Comparison of ENCODE assay signal across 9 mouse cellular contexts in genomic region chrX:71946631-71947030, GRCm38 (mm10). TPM values are rescaled to one million over a fixed set of nuclear protein-coding genes. Genes with fewer than 3 reads are reported as not detected.
A peak's percentile ranks its signal among the peaks of the same experiment; 100 is the strongest.
DNase-seq lines count a peak whose midpoint lies in the region; ATAC-seq and TF ChIP-seq lines count a peak whose summit lies in the region.
"Had no signal": no experiment of that assay in that cellular context is flagged by ENCODE, and none has a peak within 500 bp of the region (broad histone marks: within the 10 kb centered on the region; RNA-seq: fewer than 3 reads in every experiment).

No protein-coding gene starts in this region.

- H3K4me2 ChIP-seq in hindbrain, postnatal 0 days (ENCODE audit: low read depth, low read length), result no peak overlapping the region
- no peak overlapping the region for H3K4me2 ChIP-seq in liver, postnatal 0 days (ENCODE audit: low read depth, low read length)

- TF ChIP-seq CTCF in hindbrain, postnatal 0 days (IDR thresholded peaks at IDR 0.05; ENCODE audit: low read depth), result peak; percentile 68
- TF ChIP-seq CTCF in liver, postnatal 0 days (IDR thresholded peaks at IDR 0.05; ENCODE audit: low read depth), result peak; percentile 72

- H3K27me3 ChIP-seq in hindbrain, postnatal 0 days (ENCODE audit: insufficient read depth, low read length), result no peaks in the 10 kb centered on the region
- peaks cover 3% of the 10 kb centered on the region; the same call in 1 of the 2 replicates for H3K27me3 ChIP-seq in liver, postnatal 0 days (ENCODE audit: insufficient read depth, low read length)

- no peak overlapping the region for H3K4me3 ChIP-seq in hindbrain, postnatal 0 days (ENCODE audit: low read length)
- no peak overlapping the region for H3K4me3 ChIP-seq in liver, postnatal 0 days (ENCODE audit: low read depth, low read length)

- ATAC-seq in frontal cortex, adult (ENCODE audit: low TSS enrichment), result peak; percentile 64; the same call in 1 of the 2 replicates
- no peak for ATAC-seq in hindbrain, postnatal 0 days
- ATAC-seq in liver, postnatal 0 days, result no peak

- no peaks in the 10 kb centered on the region for H3K36me3 ChIP-seq in hindbrain, postnatal 0 days (ENCODE audit: insufficient read depth, low read length)
- no peaks in the 10 kb centered on the region for H3K36me3 ChIP-seq in liver, postnatal 0 days (replicated peaks; ENCODE audit: insufficient read depth, low read length)

- no peak overlapping the region for H3K27ac ChIP-seq in hindbrain, postnatal 0 days
- no peak overlapping the region for H3K27ac ChIP-seq in liver, postnatal 0 days (ENCODE audit: low read depth)

- 22% methylated on average over 3 of the region's 3 CpGs for WGBS in hindbrain, postnatal 0 days
- WGBS in liver, postnatal 0 days (ENCODE audit: insufficient replicate concordance), result 18% methylated on average over 3 of the region's 3 CpGs

- no peak overlapping the region for H3K9ac ChIP-seq in hindbrain, postnatal 0 days (replicated peaks; ENCODE audit: low read length)
- no peak overlapping the region for H3K9ac ChIP-seq in liver, postnatal 0 days (replicated peaks)

- no peak for DNase-seq in frontal cortex, postnatal 10 days (ENCODE audit: low spot score in 2 of 2)
- DNase-seq in urinary bladder, postnatal 25 days (ENCODE audit: low spot score), result peak; percentile 36
- no peak for DNase-seq in urinary bladder, adult 2 months (ENCODE audit: low spot score)
- peak; percentile 76 for DNase-seq in embryo, embryonic 10.5 days (ENCODE audit: low spot score)
- peak; percentile 38 for DNase-seq in hindbrain, postnatal 0 days (ENCODE audit: low spot score)
- peak; percentile 46 for DNase-seq in liver, postnatal 0 days
- peak; percentile 31 for DNase-seq in thymus, postnatal 0 days (ENCODE audit: low spot score)

- no peak for TF ChIP-seq EP300 in liver, postnatal 0 days (IDR thresholded peaks at IDR 0.05; ENCODE audit: low read depth)

- no peaks in the 10 kb centered on the region for H3K4me1 ChIP-seq in hindbrain, postnatal 0 days (ENCODE audit: insufficient read depth, low read length)
- no peaks in the 10 kb centered on the region for H3K4me1 ChIP-seq in liver, postnatal 0 days (ENCODE audit: insufficient read depth)

- no peaks in the 10 kb centered on the region for H3K9me3 ChIP-seq in hindbrain, postnatal 0 days (ENCODE audit: low read length)
- H3K9me3 ChIP-seq in liver, postnatal 0 days (ENCODE audit: low read length), result no peaks in the 10 kb centered on the region

RNA-seq across cellular contexts. Expression of gene Prrg3, which starts 15.8 kb away (rescaled TPM):
- polyA plus RNA-seq in urinary bladder, adult 2 months (2012; rRNA removed), result 10.2 and 11.1 TPM in 2 replicates
- 18.2 and 39.7 TPM in 2 replicates for total RNA-seq in hindbrain, postnatal 0 days (2014; rRNA removed)
- polyA plus RNA-seq in hindbrain, postnatal 0 days (2015; fragmentation: Nextera tagmentation; extraction: Ambion mirVana), result 8.4 and 9.1 TPM in 2 replicates
- polyA plus RNA-seq in liver, postnatal 0 days (2015; fragmentation: Nextera tagmentation; extraction: Ambion mirVana), result 0.41 and 0.59 TPM in 2 replicates
- 1.7 TPM in 2 replicates for polyA plus RNA-seq in thymus, postnatal 0 days (2015; fragmentation: Nextera tagmentation; extraction: Ambion mirVana)
- total RNA-seq: neutrophil, adult 5-6 weeks had no signal

RNA-seq across cellular contexts. Expression of gene Gm1141, which starts 25.8 kb away (rescaled TPM):
- 0.50 and 0.55 TPM in 2 replicates for polyA plus RNA-seq in urinary bladder, adult 2 months (2012; rRNA removed)
- 0.99 TPM in 1 of 2 replicates, not detected in the other for total RNA-seq in hindbrain, postnatal 0 days (2014; rRNA removed)
- 0.08 TPM in 1 of 2 replicates, not detected in the other for polyA plus RNA-seq in hindbrain, postnatal 0 days (2015; fragmentation: Nextera tagmentation; extraction: Ambion mirVana)
- not detected in 2 replicates for polyA plus RNA-seq in liver, postnatal 0 days (2015; fragmentation: Nextera tagmentation; extraction: Ambion mirVana)
- polyA plus RNA-seq in thymus, postnatal 0 days (2015; fragmentation: Nextera tagmentation; extraction: Ambion mirVana), result 0.09 and 0.14 TPM in 2 replicates

RNA-seq across cellular contexts. Expression of gene Fate1, which starts 26.2 kb away (rescaled TPM):
- polyA plus RNA-seq in urinary bladder, adult 2 months (2012; rRNA removed), result 0.21 TPM in 1 of 2 replicates, not detected in the other
- not detected in 2 replicates for total RNA-seq in hindbrain, postnatal 0 days (2014; rRNA removed)
- polyA plus RNA-seq in hindbrain, postnatal 0 days (2015; fragmentation: Nextera tagmentation; extraction: Ambion mirVana), result 0.20 TPM in 1 of 2 replicates, not detected in the other
- polyA plus RNA-seq in liver, postnatal 0 days (2015; fragmentation: Nextera tagmentation; extraction: Ambion mirVana), result not detected in 2 replicates
- polyA plus RNA-seq in thymus, postnatal 0 days (2015; fragmentation: Nextera tagmentation; extraction: Ambion mirVana), result not detected in 2 replicates
- total RNA-seq: neutrophil, adult 5-6 weeks had no signal

RNA-seq across cellular contexts. Expression of gene Cnga2, which starts 45.0 kb away (rescaled TPM):
- polyA plus RNA-seq in urinary bladder, adult 2 months (2012; rRNA removed), result 0.15 and 0.16 TPM in 2 replicates
- total RNA-seq in hindbrain, postnatal 0 days (2014; rRNA removed), result 0.05 and 0.25 TPM in 2 replicates
- 0.09 and 0.15 TPM in 2 replicates for polyA plus RNA-seq in hindbrain, postnatal 0 days (2015; fragmentation: Nextera tagmentation; extraction: Ambion mirVana)
- not detected in 2 replicates for polyA plus RNA-seq in liver, postnatal 0 days (2015; fragmentation: Nextera tagmentation; extraction: Ambion mirVana)
- 0.17 and 0.27 TPM in 2 replicates for polyA plus RNA-seq in thymus, postnatal 0 days (2015; fragmentation: Nextera tagmentation; extraction: Ambion mirVana)
- total RNA-seq: neutrophil, adult 5-6 weeks had no signal

Comparison
In these comparisons a context has a peak if more than half of its experiments do, and no peak if none do; other contexts are left out.
1. DNase-seq: peak in urinary bladder, postnatal 25 days (single experiment), embryo, embryonic 10.5 days (single experiment), hindbrain, postnatal 0 days (single experiment), liver, postnatal 0 days (single experiment) and thymus, postnatal 0 days (single experiment); none in frontal cortex, postnatal 10 days (0 of 2) and urinary bladder, adult 2 months (single experiment).